Mouse (Mus musculus) limb, embryonic 10.5 days (tissue): Measurements from ENCODE around the gene Parva. TPM values are rescaled to one million over a fixed set of nuclear protein-coding genes. Genes with fewer than 3 reads are reported as not detected.
A peak's percentile ranks its signal among the peaks of the same experiment; 100 is the strongest.

Source experiments
- DNase-seq: peaks from one replicate; pipeline ENCODE4 v3.0.0-alpha.2; 2017; ENCODE audit warnings: low spot score
- H3K27ac ChIP-seq: fragments of 300-500 bp; sonication (generic); 2 replicates; pipeline ENCODE4 v1.5.1; 2016; ENCODE audit warnings: mild to moderate bottlenecking
- H3K27me3 ChIP-seq: fragments of 300-500 bp; sonication (generic); 2 replicates; pipeline ENCODE4 v1.6.1; 2016; ENCODE audit warnings: low read depth, mild to moderate bottlenecking; ENCODE audit not compliant: poor library complexity, severe bottlenecking
- H3K36me3 ChIP-seq: fragments of 300-500 bp; sonication (generic); 2 replicates; pipeline ENCODE4 v1.6.1; 2016; ENCODE audit warnings: mild to moderate bottlenecking, moderate library complexity
- H3K4me1 ChIP-seq: fragments of 300-500 bp; sonication (generic); 2 replicates; pipeline ENCODE4 v1.6.1; 2016
- H3K4me3 ChIP-seq: fragments of 300-500 bp; sonication (generic); 2 replicates; pipeline ENCODE4 v1.5.1; 2016; ENCODE audit warnings: mild to moderate bottlenecking, moderate library complexity
- H3K9me3 ChIP-seq: fragments of 300-500 bp; sonication (generic); replicated peaks from 2 replicates; pipeline ENCODE4 v1.6.1; 2016; ENCODE audit warnings: mild to moderate bottlenecking
- WGBS: fragments of 180-500 bp; shearing (Covaris S2); methylation state at CpG from one replicate; pipeline ENCODE4 v1.1.7; 2016; 5-methylcytosine and 5-hydroxymethylcytosine counted together
- polyA plus RNA-seq: library from polyadenylated mRNA; unstranded; fragments of >200 nt; fragmentation: Nextera tagmentation; extraction: Ambion mirVana; gene quantifications from 2 replicates; pipeline ENCODE4 v1.2.1, GENCODE M21; 2016

Parva gene
- polyA plus RNA-seq, 1 experiment from 2014 or later: 64.3 TPM

GRCm38 (mm10) chr7:112405061-112405460 lies 22.2 kb upstream of the Parva start:
- Histone ChIP-seq H3K4me3 (no peak overlapping the region), H3K36me3 (no peaks in the 10 kb centered on the region), H3K9me3 (no peaks in the 10 kb centered on the region), H3K27me3 (no peaks in the 10 kb centered on the region), H3K27ac (no peak overlapping the region), H3K4me1 (peaks cover 14% of the 10 kb centered on the region)
- no peak for DNase-seq
- WGBS: 70% methylated on average over 2 of the region's 2 CpGs

- Histone ChIP-seq H3K36me3 (no peaks in the 10 kb centered on the region), H3K27me3 (no peaks in the 10 kb centered on the region), H3K9me3 (no peaks in the 10 kb centered on the region), H3K4me1 (peaks cover 14% of the 10 kb centered on the region), H3K4me3 (no peak overlapping the region), H3K27ac (no peak overlapping the region)
- WGBS: 93% methylated on average over 8 of the region's 8 CpGs
- no peak for DNase-seq
Observed at GRCm38 (mm10) chr7:112405578-112405977, 21.7 kb upstream of the Parva start.

GRCm38 (mm10) chr7:112407597-112407996 lies 19.7 kb upstream of the Parva start:
- Histone ChIP-seq H3K36me3 (no peaks in the 10 kb centered on the region), H3K27me3 (no peaks in the 10 kb centered on the region), H3K9me3 (no peaks in the 10 kb centered on the region), H3K4me3 (no peak overlapping the region), H3K27ac (no peak overlapping the region), H3K4me1 (peaks cover 14% of the 10 kb centered on the region)
- WGBS: 87% methylated on average over 7 of the region's 7 CpGs
- no peak for DNase-seq

- no peaks in the 10 kb centered on the region for H3K36me3 ChIP-seq
- DNase-seq: no peak
- no peaks in the 10 kb centered on the region for H3K27me3 ChIP-seq
- WGBS: 87% methylated on average over 3 of the region's 3 CpGs
- no peaks in the 10 kb centered on the region for H3K9me3 ChIP-seq
- no peak overlapping the region for H3K4me3 ChIP-seq
- H3K27ac ChIP-seq: no peak overlapping the region
- peaks cover 11% of the 10 kb centered on the region for H3K4me1 ChIP-seq
Observed at GRCm38 (mm10) chr7:112409991-112410390, 17.3 kb upstream of the Parva start.

GRCm38 (mm10) chr7:112413286-112413685 lies 14.0 kb upstream of the Parva start:
- Histone ChIP-seq H3K4me1 (peaks cover 23% of the 10 kb centered on the region), H3K4me3 (no peak overlapping the region), H3K27me3 (peaks cover 23% of the 10 kb centered on the region; the same call in 1 of the 2 replicates), H3K27ac (no peak overlapping the region), H3K9me3 (no peaks in the 10 kb centered on the region), H3K36me3 (no peaks in the 10 kb centered on the region)
- no peak for DNase-seq
- 91% methylated on average over 6 of the region's 6 CpGs for WGBS

DNA sequence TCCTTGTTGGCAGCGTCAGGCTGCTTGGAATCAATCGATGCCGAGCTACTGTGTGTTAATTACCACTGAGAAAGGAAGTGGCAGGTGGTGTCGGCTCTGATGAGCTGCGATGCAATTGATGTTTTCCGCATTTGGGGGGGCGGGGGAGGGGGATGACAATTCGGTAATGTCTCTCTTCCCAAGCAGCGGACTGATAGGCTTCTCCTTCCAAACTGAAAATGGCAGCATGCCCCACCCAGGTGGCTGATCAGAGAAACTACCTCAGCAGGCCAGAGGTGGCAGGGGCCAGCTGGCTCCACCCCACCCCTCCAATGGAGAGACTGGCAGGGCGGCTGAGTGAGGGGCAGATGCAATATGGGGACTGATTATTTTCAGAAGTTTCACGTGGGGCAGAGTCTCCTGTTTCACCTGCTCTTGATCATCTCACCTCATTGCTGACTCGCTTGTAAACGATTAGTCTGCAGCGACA lies 11.2 kb upstream of the Parva start:
- WGBS: 10% methylated on average over 14 of the region's 14 CpGs
- no peak for DNase-seq
- 0 out of 2 replicates have a peak overlapping the region, but pooled peaks have one; percentile 36 for H3K27ac ChIP-seq
- H3K27me3 ChIP-seq: peaks cover 26% of the 10 kb centered on the region; the same call in 1 of the 2 replicates
- H3K4me1 ChIP-seq: peaks cover 25% of the 10 kb centered on the region
- no peaks in the 10 kb centered on the region for H3K9me3 ChIP-seq
- no peaks in the 10 kb centered on the region for H3K36me3 ChIP-seq
- peak overlapping the region; percentile 24 for H3K4me3 ChIP-seq

DNA sequence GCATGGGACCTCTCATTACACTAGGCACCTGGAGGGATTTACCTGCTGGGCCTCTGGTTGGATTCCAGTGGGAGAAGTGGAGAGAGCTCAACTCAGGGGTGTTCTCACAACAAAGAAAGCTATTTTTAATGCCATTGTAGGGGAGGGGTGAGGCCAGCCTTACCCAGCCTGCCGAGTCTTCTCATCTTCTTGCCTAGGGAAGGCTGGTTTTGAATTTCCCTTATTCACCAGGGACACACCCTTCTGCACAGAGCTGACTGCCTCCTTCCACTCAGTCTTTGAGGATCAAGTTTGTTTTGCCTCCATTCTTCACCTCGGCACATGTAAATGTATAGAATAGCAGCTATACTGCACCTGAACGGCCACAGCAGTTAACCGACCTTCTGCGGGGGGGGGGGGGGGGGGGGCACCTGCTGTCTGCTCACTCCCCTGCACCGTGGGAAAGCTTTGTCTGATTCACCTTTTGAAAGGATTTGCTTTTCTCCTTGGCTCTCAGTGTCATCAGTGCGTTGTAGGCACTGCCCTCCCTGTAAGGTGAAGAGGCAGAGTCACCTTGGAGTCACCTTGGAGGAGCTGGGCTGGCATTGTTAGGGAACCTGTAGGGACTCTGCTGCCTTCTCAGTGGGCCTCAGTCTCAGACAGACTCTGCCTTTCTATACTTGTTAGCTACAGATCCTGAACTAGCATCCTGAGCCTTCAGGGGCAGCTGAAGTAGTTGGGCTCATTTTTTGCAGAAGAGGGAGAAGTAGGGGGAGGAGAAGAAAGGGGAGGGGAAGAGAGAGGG lies 10.4 kb upstream of the Parva start:
- no peak for DNase-seq
- Histone ChIP-seq H3K4me3 (no peak overlapping the region), H3K36me3 (no peaks in the 10 kb centered on the region), H3K9me3 (no peaks in the 10 kb centered on the region), H3K27me3 (peaks cover 26% of the 10 kb centered on the region; the same call in 1 of the 2 replicates), H3K27ac (no peak overlapping the region), H3K4me1 (peaks cover 25% of the 10 kb centered on the region)
- WGBS: 18% methylated on average over 7 of the region's 7 CpGs

DNA sequence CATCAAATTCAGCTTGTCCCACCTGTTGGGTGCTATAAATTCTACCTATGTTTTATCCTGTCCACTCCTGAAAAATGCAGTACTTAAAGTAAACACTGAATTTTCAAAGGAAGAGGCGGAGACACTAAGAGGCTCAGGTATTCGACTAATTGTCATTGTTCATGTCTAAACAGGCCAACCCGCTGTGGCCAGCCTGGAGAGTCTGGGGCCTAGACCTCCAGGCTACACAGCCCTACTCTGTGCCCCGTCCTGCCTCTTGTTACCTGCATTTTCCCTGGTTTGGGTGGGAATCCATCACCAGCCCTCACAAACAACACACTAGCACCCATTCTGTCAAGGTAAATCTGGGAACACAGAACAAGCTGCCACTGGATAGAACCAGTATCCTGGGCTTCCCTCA lies 9.7 kb upstream of the Parva start:
- Histone ChIP-seq H3K36me3 (no peaks in the 10 kb centered on the region), H3K4me1 (peaks cover 25% of the 10 kb centered on the region), H3K27ac (no peak overlapping the region), H3K9me3 (no peaks in the 10 kb centered on the region), H3K27me3 (peaks cover 26% of the 10 kb centered on the region; the same call in 1 of the 2 replicates), H3K4me3 (no peak overlapping the region)
- DNase-seq: no peak
- WGBS: 78% methylated on average over 4 of the region's 4 CpGs

DNA sequence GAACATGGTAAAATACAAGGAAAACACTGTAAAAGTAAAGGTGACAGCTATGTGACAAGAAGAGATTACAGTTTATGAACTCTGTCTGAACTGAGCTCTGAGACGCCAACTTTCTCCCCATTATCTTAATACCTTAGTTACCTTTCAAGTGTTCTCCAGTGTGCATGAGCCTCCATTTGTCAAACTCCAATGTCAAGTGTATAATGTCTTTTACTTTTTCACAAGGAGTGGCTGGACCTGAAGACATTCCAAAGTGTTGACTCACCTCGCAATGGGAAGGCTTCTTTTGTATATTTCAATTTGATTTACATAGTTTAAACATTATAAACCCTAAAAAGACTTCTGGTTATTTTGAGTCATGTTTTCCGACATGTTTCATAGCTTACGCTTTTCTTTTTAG lies 3.9 kb upstream of the Parva start:
- peaks cover 19% of the 10 kb centered on the region for H3K4me1 ChIP-seq
- no peak overlapping the region for H3K27ac ChIP-seq
- H3K9me3 ChIP-seq: no peaks in the 10 kb centered on the region
- H3K27me3 ChIP-seq: peaks cover 1% of the 10 kb centered on the region; the same call in 1 of the 2 replicates
- H3K4me3 ChIP-seq: no peak overlapping the region
- WGBS: 82% methylated on average over 4 of the region's 4 CpGs
- no peak for DNase-seq
- H3K36me3 ChIP-seq: no peaks in the 10 kb centered on the region

DNA sequence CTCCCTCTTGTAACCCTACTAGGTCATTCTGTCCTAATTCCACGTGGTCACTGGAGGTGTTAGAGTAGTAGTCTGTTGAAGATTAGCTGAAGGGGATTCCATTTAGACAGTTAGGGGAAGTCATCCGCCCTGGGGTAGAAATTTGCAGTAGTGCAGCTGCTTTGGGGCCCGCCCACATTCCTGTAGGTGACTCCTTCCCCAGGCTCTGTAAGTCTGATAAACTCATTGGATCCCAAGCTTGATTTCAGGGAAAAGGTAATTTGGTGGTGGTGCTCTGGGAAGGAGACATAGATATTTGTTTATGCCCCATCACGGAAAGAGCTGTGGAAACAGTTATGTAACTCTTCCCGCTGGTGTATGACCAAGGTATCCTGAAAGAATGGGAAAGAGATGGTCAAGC lies 494 bp upstream of the Parva start:
- Histone ChIP-seq H3K27me3 (no peaks in the 10 kb centered on the region), H3K36me3 (peaks cover 8% of the 10 kb centered on the region), H3K4me1 (peaks cover 23% of the 10 kb centered on the region), H3K27ac (no peak overlapping the region), H3K9me3 (no peaks in the 10 kb centered on the region), H3K4me3 (peak overlapping the region; percentile 73; the same call in 1 of the 2 replicates)
- 53% methylated on average over 5 of the region's 5 CpGs for WGBS
- no peak for DNase-seq

- Histone ChIP-seq H3K9me3 (no peaks in the 10 kb centered on the region), H3K27ac (peak overlapping the region; percentile 96), H3K4me3 (peak overlapping the region; percentile 73), H3K36me3 (peaks cover 8% of the 10 kb centered on the region), H3K4me1 (peaks cover 23% of the 10 kb centered on the region), H3K27me3 (no peaks in the 10 kb centered on the region)
- WGBS: 0% methylated on average over 22 of the region's 22 CpGs
- no peak for DNase-seq
Observed at GRCm38 (mm10) chr7:112428158-112428535, 842 bp downstream of the Parva start.

GRCm38 (mm10) chr7:112439846-112440245 lies 12.5 kb downstream of the Parva start:
- H3K4me1 ChIP-seq: peaks cover 38% of the 10 kb centered on the region
- no peak overlapping the region for H3K27ac ChIP-seq
- DNase-seq: no peak
- H3K27me3 ChIP-seq: no peaks in the 10 kb centered on the region
- no peak overlapping the region for H3K4me3 ChIP-seq
- no peaks in the 10 kb centered on the region for H3K9me3 ChIP-seq
- H3K36me3 ChIP-seq: peaks cover 20% of the 10 kb centered on the region
- WGBS: 73% methylated on average over 3 of the region's 3 CpGs

DNA sequence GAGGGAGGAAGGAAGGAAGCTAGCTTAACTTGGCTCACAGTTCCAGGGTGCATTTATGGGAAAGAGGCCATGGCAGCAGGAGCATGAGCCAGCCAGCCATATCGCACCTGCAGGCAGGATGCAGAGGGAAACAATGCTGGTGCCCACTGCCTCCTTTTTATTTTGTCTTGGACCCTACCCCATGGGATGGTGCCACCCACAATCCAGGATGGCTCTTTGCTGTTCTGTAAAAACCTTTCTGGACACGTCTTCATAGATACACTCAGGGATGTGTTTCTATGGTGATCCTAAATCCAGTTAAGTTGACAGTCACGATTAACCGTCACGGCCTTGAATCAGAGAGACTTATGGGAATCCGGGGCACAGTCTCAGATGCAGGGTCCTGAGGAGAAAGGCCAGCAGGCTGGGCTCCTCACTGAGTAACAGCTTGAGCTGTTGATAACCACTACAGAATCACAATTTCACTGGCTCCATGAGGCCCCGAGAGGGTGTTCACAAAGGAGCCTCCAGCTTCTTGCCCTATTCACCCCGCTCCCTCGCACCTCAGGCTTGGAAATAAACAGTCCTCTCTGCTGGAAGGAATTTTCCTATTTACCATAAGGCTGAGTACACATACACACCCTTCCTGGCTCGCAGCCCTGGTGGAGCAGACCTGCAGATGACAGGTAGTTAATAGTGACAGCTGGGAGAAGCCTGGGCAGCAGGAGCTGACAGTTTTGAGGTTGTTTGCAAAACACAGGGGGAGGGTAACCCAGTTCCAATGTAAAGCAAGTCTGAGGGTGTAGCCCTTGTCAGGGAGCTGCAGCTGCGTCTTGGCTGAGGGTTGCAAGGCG lies 17.1 kb downstream of the Parva start:
- Histone ChIP-seq H3K4me3 (no peak overlapping the region), H3K27me3 (no peaks in the 10 kb centered on the region), H3K9me3 (no peaks in the 10 kb centered on the region), H3K4me1 (peaks cover 40% of the 10 kb centered on the region), H3K36me3 (0 out of 2 replicates have a peak, but pooled peaks cover 2% of the 10 kb centered on the region), H3K27ac (no peak overlapping the region)
- DNase-seq: no peak
- 38% methylated on average over 12 of the region's 12 CpGs for WGBS
